Mouse (Mus musculus) thymus, postnatal 36 days (tissue): ENCODE data around the gene Gpr55.

Source experiments
- DNase-seq, 2 experiments: peaks; one replicate each; pipeline ENCODE4 v3.0.0; 2022; ENCODE audit warnings: mixed read lengths in 2 of 2

Gpr55 gene

DNA sequence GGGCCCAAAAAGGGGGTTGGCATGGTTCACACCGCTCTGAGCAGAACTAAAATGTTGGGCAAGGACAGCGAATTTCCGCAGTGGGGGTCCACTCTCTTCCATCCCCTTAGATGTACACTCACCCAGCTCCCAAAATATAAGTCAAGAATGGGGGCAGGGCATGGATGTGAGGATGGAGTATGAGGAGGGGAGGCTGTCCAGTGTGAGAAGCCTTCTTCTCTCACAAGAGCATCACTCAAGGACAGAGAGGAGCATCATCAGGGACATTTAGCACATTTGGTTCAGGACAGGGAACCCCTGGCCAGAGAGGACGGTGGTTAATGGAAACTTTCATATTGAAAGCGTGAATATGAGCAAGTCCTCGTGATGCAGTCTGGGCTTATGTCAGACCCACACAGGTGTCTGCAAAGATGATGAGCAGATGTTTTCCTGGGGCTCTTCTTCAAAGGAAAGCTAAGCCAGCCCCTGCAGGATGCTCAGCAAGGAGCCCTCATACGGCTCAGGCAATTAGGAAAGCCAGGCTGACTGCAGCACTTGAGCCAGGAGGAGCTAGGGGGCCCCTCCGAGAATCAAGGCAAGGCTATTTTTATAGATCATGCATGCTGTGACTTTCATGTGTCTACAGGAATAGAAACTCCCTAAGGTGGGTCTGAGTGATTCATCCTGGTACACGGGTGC lies 2.7 kb downstream of the Gpr55 start:
- DNase-seq, result peak; percentile 45 to 57

- DNase-seq, result peak in 1 of 2 experiments; percentile 25
Observed at GRCm38 (mm10) chr1:85957290-85957689, 3.5 kb downstream of the Gpr55 start.

DNA sequence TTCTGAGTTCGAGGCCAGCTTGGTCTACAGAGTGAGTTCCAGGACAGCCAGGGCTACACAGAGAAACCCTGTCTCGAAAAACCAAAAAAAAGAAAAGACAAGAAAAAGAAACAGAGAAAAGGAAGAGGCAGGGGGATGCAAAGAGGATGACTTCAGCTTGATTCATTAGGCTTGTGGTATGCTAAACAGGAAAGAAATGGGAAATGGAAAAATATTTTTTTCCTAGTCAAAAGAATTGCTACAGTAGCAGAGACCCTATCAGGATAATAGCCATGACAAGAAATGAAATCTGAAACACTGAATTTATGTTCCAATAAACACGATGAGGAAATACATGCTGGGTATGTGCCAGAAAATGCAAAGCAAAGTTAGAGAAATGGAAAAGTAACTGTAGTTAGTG lies 5.7 kb downstream of the Gpr55 start:
- no peak for DNase-seq

- no peak for DNase-seq
Observed at GRCm38 (mm10) chr1:85949085-85949684, 11.6 kb downstream of the Gpr55 start.

DNA sequence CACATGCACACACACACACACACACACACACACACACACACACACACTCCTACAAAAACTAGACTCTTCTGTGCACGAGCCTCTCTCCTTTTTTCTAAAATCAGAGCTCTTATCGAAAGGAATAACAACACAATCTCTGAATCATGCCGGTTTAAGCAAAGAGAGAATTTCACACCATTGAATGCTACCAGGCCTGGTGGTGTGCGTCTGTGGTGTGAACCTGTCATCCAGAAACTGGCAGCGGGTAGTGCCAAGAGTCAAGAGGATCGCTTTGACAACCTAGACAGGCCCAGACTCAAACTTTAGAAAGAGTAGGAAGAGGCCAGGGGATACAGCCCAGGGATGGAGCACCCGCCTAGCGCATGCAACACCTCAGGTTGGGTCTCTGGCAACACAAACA lies 18.5 kb downstream of the Gpr55 start:
- no peak for DNase-seq

- DNase-seq, result no peak
Observed at GRCm38 (mm10) chr1:85937323-85937722, 23.5 kb downstream of the Gpr55 start.

GRCm38 (mm10) chr1:85936265-85936664 lies 24.5 kb downstream of the Gpr55 start:
- no peak for DNase-seq

DNA sequence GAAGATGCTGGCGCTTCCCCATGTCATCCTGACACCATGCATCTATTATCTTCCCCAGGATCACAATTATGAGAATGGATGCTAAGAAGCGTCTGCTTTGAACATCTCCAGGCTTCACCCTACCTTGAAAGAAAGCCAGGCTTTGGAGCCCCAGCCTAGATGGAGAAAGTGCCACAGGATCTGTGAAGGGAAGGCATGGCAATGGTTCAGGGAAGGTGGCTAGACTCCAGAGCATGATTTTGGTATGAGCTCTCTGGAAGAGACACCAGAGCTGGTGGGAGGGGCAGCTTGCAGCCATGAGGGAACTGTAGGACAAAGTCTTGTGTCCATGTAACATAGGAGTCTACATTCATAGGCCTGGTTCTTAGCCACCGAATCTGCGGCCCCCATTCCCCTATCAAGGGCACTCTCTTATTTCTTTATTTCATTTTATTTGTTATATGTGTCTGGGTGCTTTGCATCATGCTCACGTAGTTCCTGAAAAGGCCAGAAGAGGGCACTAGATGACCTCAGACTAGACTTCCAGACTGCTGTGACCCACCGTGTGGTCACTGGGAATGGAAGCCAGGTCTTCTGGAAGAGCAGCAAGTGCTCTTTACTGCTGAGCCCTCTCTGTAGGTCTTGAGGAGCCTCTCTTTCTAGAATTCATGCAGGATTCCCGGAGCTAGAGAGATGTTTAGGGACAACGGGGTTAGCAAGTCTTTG lies 25.5 kb downstream of the Gpr55 start:
- peak; percentile 52 to 64 for DNase-seq

GRCm38 (mm10) chr1:85934560-85934959 lies 26.2 kb downstream of the Gpr55 start:
- DNase-seq, result no peak

GRCm38 (mm10) chr1:85933631-85934465 lies 27.0 kb downstream of the Gpr55 start:
- no peak for DNase-seq

DNA sequence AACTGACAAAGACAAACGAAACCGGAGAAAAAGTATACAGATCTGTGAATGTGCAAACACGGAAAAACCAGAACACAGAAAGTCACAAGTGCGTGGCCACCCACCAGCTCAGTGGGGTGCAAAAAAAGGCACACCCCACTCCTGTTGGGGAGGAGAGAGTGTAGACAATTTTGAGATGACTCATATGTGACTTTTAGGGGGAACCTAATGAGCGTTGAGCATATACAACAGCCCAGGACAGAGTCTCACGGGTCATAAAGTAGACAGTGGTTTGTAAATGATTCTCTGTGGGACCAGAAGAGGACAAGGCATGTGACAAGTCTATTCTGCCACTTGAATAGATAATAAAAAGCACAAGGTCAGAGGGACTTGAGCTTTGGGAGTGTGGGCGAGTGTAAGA lies 27.6 kb downstream of the Gpr55 start:
- DNase-seq, result no peak

DNA sequence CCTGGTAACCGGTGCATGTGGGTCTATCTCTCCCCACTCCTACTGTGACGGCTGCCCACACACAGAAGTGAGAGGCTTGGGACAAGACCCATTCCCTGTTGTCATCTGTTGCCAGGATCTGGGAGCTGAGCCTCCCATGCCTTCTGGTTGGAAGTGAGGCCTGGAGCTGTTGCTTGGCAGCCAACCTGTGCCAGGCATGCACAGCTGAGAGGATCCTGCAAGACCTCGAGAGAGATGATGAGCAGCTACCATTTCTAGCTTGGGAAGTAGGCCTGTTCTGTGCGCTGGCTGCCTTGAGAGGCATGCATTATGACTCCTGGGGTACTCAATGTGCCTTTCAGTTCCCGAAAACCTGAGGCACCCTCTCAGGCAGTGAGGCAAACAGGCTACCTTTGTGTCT lies 29.6 kb downstream of the Gpr55 start:
- no peak for DNase-seq

DNA sequence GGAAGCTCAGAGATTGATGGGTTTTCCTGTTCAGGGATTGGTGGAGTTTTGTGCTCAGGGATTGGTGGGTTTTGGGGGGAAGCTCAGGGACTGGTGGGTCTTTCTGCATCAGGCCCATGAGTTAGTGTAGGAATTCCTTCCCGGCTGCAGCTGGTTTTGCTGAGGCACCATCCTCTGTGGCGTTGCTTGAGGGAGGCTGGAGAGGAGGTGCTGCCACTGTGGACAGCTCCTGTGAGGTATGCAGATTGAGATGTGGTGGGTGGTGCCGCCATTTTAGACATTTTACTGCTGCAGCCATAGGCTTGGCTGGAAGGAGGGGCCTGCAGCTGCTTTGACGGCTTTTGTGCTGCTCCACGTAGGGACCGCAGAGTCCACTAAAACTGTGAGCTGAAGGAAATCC lies 31.4 kb downstream of the Gpr55 start:
- DNase-seq, result no peak

- DNase-seq, result peak; percentile 13 to 35
Observed at GRCm38 (mm10) chr1:85928688-85929065, 32.1 kb downstream of the Gpr55 start.

DNA sequence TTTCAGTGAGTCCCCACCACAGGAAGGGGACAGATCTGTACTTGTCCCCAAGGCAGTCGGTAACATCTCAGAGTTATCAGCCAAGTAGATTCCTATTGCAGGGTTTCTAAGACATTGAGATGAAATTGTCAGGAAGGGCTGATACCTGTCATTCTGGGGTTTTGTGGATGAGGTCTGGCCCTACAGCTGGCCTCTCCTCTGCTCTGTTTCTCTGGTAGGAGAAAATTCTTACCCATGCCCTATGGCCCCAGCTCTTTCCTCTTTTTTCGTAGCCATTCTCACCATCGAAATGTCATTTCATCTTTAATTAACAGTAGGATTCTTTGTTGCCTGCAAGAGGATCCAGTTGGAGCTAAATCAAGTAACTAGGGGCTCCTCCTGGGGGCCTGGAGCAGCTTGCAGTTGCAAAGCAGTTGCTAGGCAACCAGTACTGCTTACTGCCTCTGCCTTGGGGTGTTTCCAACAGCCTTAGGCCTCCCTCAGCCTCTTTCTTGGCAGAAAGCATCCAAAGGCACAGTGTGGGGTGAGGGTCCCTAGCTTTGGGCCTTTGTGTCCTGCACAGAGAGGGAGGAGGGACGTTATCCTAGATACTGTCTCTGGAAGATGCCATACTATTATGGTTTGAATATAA lies 32.6 kb downstream of the Gpr55 start, which contains the start of gene 4933407L21Rik:
Gene 4933407L21Rik, plus strand, starts transcription at position 427 of the 631 bp plus-strand sequence.
- peak in 1 of 2 experiments; percentile 26 for DNase-seq

DNA sequence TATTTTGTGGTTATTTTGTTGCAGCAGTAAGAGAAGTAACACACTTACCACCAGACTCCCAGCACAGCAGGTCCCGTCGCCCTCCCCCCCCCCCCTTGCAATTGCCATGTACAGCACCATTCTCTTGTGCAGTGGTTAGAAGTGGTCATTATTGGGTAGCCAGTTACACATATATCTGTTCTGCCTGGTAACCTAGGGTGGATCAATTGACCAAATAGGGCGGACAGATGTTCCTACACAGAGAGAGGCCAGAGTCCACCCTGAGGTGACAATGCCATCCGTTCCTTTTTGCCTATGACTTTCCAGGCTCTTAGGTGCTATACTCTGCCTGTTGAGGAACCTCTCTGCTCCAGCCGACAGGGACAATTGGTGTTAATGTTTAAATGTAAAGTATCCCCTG lies 35.6 kb downstream of the Gpr55 start:
- no peak for DNase-seq

- DNase-seq, result no peak
Observed at GRCm38 (mm10) chr1:85922865-85923211, 38.0 kb downstream of the Gpr55 start.

DNA sequence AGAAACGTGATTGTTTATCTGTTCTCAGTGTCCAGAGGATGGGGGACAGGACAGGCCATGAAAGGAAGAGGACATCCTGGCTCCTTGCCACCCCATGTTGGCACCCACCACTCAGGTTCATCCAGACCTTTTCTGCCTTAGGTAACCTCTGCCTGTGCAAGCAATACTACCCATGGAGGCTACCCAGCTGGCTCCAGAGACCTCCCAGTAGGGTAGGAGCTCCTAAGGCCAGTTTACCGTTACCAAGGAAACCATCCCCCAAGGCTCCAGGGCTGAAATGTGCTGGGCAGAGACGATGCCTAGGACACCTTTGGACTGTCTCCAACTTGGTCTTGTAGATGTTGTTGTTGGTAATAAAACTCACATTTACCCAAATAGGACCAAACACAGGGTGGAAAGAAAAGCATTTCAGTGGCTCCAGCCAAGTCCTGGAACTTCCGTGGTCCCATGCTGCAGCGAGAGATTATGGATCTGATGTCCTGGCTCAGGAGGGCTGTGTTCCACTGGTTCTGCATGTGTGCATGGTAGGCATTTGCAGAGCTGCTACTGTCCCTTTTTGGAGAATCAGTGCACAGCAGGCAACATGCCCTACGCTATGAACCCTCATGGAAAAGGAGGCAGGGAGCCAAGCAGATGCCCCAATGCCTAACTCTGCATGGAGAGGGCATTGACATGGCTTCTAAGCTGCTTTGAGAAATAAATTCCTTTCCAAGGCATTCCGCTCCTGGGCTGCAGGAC lies 38.5 kb downstream of the Gpr55 start:
- no peak for DNase-seq

DNA sequence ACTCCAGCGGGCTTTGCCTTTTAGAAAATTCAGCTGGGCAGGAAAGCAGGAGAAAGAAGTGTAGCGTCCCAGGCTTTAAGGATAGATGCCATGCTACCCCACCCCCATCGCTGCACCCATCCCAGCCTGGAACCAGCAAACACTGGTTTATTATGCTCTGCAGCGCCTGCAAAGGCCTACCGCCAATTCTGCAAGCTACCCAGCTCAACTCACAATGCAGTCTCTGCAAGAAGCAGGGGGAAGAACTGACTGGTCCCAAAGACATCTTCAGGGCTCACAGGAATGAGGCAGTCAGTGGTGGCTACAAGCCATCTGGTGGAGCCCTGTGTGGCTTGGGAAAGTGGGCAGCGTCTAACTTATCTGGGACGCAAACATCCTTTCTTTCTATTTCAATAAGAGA lies 39.1 kb downstream of the Gpr55 start:
- no peak for DNase-seq

GRCm38 (mm10) chr1:85919621-85920020 lies 41.2 kb downstream of the Gpr55 start:
- no peak for DNase-seq

GRCm38 (mm10) chr1:85916830-85917450 lies 43.9 kb downstream of the Gpr55 start:
- no peak for DNase-seq

DNA sequence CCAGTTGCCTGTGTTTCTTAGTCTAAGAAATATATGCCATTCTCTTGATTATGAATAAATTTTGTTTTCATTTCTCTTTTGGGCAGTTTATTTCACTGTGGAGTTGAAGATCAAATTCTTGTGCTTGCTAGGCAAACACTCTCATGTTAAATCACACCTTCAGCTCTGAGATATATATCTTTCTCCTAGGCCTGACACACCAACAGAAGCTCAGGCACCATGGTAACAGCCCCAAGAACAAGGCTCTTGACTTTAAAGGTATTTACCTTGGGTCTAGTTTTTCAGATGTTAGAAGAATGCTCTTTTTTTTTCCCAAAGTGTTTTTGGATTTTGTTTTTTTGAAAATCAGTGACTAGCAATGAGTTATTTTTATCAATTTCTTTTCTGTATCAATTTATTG lies 44.9 kb downstream of the Gpr55 start:
- DNase-seq, result no peak
